Mouse (Mus musculus) lung, adult 18-20 months (tissue): Measurements from ENCODE around the gene L3mbtl3.
A peak's percentile ranks its signal among the peaks of the same experiment; 100 is the strongest.

ENCODE experiments used
- DNase-seq, 2 experiments: peaks; one replicate each; pipeline ENCODE4 v3.0.0; 2022; ENCODE audit warnings: mixed read lengths in 2 of 2

L3mbtl3 gene

DNA sequence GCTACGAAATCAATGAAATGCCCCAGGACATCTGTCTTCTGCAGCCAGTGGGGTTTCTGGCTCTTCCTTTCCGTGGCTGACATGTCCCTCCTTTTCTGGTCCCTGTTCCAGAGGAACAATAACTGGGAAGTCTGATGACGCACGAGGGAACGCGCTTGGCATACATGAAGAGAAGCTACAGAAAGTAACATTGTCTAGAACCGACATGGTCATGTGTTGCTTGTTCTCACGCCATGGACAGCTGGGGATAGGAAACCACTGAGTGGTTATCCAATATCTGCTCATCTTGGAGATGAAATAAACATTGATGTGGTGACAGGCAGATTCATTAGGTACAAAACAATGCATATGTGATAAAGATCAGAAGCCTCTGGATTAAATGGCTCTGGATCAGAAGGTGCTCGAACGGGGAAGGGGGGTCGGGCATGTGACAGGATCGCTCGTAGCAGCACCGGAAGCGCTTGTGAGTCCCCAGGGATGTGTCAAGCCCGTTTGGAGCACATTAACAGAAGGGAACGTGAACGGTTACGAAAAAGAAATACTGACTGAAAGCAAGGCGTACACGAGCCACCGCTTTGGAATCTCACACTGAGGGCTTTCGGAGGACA, 37.8 kb downstream of the L3mbtl3 start:
- DNase-seq, result peak in 1 of 2 experiments; percentile 15

- no peak for DNase-seq
Measured at GRCm38 (mm10) chr10:26333966-26334365, 41.8 kb downstream of the L3mbtl3 start.

- DNase-seq, result no peak
Measured at GRCm38 (mm10) chr10:26332781-26333180, 43.0 kb downstream of the L3mbtl3 start.

- no peak for DNase-seq
Measured at GRCm38 (mm10) chr10:26328843-26329242, 46.9 kb downstream of the L3mbtl3 start.

GRCm38 (mm10) chr10:26327691-26328542, 47.9 kb downstream of the L3mbtl3 start:
- no peak for DNase-seq

DNA sequence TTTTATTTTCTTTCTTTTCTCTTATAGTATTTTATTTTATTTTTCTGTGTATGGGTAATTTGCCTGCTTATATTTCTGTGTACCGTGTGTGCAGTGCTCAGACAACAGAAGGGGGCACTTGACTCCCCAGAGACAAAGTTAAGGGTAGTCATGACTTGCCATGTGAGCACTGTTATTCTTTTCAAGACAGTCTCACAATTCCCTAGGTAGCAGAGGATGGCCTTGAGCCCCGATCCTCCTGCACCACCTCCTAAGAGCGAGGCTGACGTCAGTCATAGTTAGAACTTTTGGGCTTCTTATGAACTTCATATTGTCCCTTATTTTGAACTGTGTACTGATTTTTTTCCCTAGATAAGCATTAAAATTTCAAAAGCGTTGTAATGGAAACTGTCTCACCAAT, 48.5 kb downstream of the L3mbtl3 start:
- DNase-seq, result no peak

DNA sequence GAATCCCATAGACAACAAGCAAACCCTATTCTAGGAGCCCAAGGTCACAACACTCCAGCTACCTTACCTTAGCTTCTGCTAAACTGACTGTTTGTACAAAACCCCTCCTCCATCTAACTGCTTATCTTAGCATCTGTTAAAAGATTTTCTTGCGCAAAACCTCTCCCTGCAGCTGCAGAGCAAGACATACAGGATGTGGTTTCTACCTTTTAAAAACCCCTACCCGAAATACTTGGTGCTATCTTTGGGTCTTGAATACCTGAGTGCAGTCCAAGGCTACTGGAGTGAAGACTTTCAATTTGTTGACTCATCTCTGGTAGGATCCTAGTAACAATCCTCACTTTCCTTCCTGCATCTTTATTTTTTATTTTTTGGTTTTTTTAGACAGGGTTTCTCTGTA, 50.5 kb downstream of the L3mbtl3 start:
- DNase-seq, result no peak

DNA sequence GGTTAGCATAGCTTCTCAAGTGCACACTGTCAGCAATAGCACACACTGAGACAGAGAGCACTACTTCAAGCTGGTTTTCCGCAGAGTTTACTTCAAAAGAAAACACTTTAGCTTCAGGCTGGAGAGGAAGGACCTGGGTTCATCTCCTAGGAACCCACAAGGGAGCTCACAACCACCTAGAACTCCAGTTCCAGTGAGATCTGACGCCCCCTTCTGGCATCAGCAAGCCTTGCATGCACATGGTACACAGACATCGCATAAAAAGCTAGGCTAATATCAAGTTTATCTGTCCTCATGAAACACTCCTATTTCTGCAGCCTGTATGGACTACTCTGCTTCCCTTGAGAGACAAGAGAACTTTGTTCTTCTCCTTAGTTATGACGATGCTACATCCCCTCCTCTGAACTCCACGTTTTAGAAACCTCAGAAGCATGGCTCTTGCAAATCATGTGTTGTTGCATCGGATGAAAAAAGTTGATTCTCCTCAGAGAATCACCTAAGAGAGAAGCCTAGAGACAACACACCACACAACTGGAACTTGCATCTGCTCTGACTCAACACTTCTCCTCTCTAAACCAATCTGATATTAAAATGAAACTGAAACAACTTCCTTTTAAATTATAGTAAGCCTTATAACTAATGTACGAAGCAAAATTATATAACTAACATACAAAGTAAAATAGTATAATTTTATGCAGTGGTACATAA, 53.3 kb downstream of the L3mbtl3 start:
- no peak for DNase-seq

DNA sequence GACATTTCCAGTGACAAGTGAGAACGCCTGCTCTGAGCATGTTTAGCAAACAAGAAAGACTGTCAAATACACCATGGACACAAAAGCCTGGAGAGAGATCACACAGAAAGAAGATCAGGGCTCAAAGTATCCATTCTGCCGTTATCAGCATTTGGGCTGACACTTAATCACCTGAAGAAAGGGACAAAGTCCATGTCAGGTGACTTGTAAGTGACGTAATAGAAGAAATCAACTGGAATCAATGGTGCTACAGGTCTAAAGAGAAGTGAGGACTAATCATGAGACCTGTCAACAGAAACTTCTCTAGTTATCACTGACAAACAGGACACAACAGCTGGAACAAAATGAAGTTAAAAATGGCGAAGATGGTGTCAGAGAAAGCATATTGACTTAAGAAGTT, 55.1 kb downstream of the L3mbtl3 start:
- DNase-seq, result no peak

GRCm38 (mm10) chr10:26314327-26314726, 61.4 kb downstream of the L3mbtl3 start:
- no peak for DNase-seq

DNA sequence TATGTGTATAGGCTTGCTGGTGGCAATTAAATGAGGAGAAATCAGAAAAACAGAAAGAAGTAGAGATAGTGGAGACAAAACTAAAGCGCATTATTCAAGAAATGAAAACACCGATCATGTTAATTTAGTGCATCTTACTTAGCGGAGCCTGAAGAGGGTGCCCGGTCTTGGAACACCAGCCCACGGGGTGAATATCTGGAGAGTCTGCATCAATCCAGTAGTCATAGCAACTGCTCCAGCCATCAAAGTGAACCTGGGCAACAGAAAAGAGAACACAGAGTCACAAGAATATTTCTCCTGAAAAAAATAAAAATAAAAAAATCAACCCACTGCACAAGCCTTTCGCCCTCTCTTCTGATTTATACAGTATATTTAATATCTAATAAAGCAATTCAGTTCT, 72.3 kb downstream of the L3mbtl3 start:
- no peak for DNase-seq

GRCm38 (mm10) chr10:26302336-26302735, 73.4 kb downstream of the L3mbtl3 start:
- DNase-seq, result no peak

GRCm38 (mm10) chr10:26297626-26298025, 78.1 kb downstream of the L3mbtl3 start:
- DNase-seq, result no peak

DNA sequence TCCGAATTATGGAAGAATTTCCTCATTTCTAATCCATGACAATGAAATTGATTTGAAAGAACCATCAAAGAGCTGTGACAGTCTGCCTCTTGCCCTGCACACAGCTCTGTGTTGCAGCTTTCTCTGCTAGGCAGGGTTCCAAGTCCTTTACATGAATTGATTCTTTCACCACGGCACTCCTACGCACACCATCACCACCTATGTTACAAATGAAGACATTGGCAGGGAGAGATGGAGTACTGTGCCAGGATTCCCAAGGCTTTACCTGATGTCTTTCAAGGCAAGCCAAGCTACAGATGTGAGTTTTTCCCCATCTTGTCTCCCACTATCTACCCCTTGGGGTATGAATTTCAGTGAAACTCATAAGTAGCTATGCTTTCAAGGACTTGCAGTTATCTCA, 78.6 kb downstream of the L3mbtl3 start:
- no peak for DNase-seq

- DNase-seq, result no peak
Measured at GRCm38 (mm10) chr10:26287136-26287535, 88.6 kb downstream of the L3mbtl3 start.

- no peak for DNase-seq
Measured at GRCm38 (mm10) chr10:26280009-26280408, 95.8 kb downstream of the L3mbtl3 start.

DNA sequence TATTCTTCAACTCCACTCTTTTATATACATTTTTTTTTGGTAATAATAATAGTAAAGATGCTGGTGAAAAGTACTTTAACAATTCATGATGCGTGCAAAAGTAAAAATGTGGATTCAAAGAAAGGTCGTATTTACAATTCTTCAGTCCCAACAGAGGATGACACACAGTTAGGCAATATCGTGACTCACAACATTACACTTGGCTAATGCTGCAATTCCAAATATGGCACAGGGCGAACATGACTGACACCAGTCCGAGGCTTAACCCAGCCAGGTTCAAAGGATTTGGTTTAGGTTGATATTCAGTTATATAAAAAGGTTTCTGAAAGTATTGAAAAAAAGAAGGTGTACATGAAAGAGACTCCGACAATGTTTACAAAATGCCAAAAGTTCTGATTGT, 100.4 kb downstream of the L3mbtl3 start:
- no peak for DNase-seq

- no peak for DNase-seq
Measured at GRCm38 (mm10) chr10:26263744-26264459, 111.9 kb downstream of the L3mbtl3 start.

DNA sequence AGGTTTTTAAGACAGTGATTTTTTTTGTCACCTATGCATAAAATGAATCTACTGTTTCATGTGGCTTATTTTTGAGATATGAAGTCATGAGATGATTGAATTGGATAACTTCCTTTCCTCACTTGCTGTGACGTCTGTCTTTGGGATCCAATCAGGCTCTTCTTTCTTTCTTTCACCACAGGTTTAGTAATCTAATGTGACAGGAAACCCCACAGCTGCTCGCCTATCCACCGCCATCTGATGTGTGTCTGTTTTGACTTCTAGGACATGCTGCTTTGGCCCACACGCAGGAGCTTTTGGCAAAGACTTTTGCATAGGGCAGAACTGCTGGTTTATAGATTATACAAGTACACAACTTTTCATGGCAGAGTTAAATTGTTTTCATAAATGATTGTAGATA, 115.9 kb downstream of the L3mbtl3 start:
- DNase-seq, result no peak

DNA sequence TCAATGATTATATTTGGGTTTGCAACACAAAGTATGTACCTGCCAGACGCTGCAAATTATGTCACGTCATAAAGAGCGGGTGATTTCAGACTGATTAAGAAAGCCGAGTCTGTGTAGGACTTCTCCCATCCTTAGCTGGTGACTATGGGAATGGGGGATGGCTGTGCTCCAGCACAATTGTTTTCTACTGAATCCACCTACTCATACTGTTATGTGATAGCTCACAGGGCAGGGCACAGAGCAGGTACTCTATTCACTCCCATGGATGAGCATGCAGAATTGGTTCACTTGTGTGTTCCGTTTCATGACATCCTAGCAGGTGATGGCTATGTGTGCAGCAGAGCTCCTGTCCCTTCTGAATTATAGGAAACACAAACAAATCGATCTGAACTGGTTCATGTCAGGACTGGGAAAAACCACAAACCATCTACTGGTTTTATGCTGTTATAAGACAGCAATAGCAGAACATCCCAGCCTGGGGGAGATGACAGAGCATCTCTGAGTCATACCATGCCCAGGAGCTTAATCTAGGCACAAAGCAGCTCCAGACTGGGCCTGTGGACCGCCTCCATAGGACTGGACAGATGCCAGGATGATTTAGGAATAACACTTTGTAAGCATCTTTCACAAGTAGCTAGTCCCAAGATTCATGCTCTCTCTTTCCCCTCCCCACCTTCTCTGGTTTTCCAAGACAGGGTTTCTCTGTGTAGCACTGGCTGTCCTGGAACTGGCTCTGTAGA, 126.2 kb downstream of the L3mbtl3 start:
- DNase-seq, result no peak

- no peak for DNase-seq
Measured at GRCm38 (mm10) chr10:26244466-26244865, 131.3 kb downstream of the L3mbtl3 start.

DNA sequence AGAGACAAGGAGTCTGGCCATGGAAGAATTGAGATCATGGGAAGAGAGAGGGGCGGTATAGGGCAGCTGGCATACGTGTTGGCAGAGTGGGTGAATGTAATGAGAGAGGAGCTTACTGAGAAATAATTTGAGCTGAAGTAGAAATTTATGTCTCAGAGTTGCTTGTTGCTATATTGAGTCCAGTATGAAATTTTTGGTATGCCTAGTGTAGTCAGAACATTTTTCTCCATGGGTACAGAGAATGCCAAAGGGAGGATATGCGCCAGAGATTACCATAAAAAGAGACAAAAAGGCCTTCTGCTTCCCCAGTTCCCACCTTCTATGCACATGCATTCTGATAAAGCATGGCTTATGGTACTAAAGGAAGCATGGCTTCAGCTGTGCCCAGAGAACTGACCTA, 132.6 kb downstream of the L3mbtl3 start:
- DNase-seq, result no peak
